Mouse (Mus musculus) left cerebral cortex, postnatal 10 days (tissue): ENCODE data around the gene Cbr1. TPM values are rescaled to one million over a fixed set of nuclear protein-coding genes. Genes with fewer than 3 reads are reported as not detected.
A peak's percentile ranks its signal among the peaks of the same experiment; 100 is the strongest.

Experiments
- DNase-seq, 2 experiments: peaks; one replicate each; pipeline ENCODE4 v3.0.0; 2021 to 2022; ENCODE audit warnings: low spot score in 2 of 2, mixed read lengths in 1 of 2; ENCODE audit errors: extremely low spot score in 1 of 2
- intact Hi-C: fragments of 180-260 bp; cut with DNase I; formaldehyde crosslinking; loops from one replicate; pipeline ENCODE4 v1.15.1; 2025
- total RNA-seq, 2 experiments: library from RNA; stranded (reverse); gene quantifications; 2 replicates each; pipeline ENCODE4 v1.2.3; 2021

The Cbr1 gene
- 10 to 100 TPM; 61.2 to 63.3 TPM for total RNA-seq

- intact Hi-C loops, result no loop called here
- no peak for DNase-seq
Observed at GRCm38 (mm10) chr16:93605553-93605952, at the start of gene Cbr1. Gene Cbr1 (plus strand): TSS chr16:93605853.

DNA sequence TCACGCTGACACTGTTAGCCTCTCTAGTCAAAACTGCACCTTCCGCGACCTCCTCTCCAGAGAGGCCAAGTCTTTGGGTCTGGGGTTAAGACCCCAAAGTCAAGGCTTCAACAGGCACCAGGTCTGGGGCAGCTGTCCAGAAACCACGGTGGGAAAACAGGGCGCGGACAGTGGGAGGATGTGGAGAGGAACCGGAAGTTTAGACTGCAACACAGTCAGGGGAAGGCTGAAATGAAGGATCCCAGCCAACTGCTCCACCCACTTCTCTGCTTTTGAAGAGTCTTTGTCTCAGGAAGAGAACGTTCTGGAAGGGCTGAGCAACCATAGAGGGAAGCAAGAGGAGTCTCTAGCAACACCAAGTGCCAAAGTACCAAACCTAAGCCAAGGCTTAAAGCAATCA lies 48.0 kb upstream of the Cbr1 start:
- intact Hi-C loops, result no loop called here
- DNase-seq, result peak in 1 of 2 experiments; percentile 77

DNA sequence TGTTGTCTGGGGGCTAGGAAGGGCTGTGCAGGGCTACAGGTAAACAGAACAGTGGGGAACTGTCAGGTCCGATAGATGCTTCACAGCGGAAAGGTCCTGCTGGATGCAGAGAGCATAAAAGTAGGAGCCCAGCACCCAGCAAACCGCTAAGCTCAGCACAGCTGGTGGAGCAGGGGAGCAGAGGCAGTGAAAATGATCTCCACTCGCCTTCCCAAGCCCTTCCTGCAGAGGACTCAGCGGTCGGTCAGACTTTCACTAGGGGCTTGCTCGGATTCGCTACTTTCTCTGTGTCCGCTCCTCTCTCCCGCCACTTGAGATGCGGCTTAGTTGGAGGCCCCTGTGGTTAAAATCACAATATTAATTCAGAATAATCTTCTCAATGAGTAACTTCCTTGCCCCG lies 47.2 kb upstream of the Cbr1 start:
- no peak for DNase-seq
- intact Hi-C loops, result no loop called here

DNA sequence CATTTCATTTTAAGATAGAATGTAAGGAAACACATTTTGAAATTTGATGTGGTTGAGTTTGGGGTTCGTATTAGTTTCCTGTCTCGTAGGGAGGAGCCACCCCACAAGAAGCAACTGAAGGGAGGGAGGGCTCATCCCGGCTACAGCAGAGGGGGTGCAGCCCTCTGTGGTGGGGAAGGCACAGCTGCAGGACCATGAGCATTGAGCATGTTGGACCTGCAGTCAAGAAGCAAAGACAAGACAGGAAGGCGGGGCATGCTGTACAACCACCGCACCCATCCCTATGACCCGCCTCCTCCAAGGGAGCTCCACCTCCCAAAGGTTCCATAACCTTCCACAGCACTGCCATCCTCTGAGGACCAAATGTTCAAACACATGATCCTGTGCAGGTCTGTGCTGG lies 33.3 kb upstream of the Cbr1 start:
- DNase-seq, result no peak
- intact Hi-C loops, result loop anchor here (10.0 kb wide), 1 partner anchor 108 kb away; no protein-coding TSS in a partner anchor

DNA sequence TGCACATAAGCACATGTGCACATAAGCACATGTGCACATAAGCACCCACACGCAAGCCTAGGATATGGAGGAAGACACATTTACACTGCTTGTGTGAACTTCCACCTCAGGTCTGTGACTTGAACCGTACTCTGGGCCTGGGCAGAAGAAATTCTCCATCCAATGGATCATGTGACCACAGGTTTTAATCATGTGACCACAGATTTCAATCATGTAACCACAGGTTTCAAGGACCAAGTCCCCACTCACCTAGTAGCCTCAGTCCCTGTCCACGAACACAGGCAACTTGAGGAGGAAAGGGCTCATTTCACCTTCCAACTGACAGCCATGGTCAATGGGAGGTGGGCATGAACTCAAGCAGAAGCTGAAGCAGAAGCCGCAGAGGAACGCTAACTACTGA lies 32.2 kb upstream of the Cbr1 start:
- intact Hi-C loops, result loop anchor here (10.0 kb wide), 1 partner anchor 109 kb away; no protein-coding TSS in a partner anchor
- DNase-seq, result no peak

DNA sequence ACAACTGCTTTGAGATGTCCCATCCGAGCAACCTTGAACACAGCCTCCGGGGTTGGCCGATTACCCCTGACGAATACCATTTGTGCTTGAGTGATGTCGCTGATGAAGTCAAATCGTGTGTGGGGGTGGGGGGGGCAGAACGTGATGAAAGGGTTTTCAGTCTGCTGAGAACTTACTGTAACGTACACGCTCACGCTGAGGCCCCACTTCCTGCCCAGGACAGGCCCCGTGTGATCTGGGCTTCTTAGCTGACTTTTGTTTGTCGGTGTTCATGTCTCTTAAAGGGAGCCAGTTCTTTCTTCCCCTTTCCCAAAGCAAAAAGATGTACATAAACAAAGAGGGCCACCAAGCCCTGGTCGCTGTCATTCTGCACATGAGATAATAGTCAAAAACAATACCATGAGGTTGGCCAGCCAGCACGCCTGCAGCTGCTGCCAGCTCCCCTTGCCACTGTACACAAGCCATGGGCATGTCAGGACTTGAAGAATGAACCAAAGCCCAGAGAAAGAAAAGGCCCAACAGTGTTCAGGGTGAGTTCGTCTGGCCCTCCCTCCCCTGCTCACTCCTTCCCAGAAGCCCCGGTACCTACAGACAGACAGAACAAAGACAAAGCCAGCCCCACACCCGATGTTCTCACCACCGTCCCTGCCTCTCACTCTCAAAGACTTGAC lies 31.0 kb upstream of the Cbr1 start:
- intact Hi-C loops, result loop anchor here (10.0 kb wide), 1 partner anchor 110 kb away; no protein-coding TSS in a partner anchor

DNA sequence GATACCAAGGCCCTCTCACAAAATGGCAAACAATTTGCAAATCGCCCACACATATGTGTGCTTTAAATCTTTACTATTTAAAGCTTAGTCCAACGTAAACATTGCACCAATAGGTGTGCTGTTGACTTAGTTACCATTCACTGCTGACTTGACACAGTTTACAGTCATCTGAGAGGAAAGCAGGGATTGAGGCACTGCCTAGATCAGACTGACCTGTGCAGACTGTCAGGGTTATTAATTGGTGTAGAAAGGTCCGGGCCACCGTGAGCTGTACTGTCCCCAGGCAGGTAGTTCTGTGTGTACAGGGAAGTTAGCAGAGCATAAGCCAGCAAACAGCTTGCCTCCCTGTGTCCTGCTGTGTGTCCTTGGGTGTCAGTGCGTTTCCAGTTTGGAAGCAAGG lies 30.1 kb upstream of the Cbr1 start:
- intact Hi-C loops, result loop anchor here (10.0 kb wide), 1 partner anchor 111 kb away; no protein-coding TSS in a partner anchor
- no peak for DNase-seq

More for the DNA sequence above, 31.0 kb upstream of the Cbr1 start:
- no peak for DNase-seq

GRCm38 (mm10) chr16:93576412-93577082 lies 29.1 kb upstream of the Cbr1 start:
- peak; percentile 69 to 79 for DNase-seq
- intact Hi-C loops, result loop anchor here (10.0 kb wide), 1 partner anchor 112 kb away; no protein-coding TSS in a partner anchor

- DNase-seq, result no peak
- intact Hi-C loops, result loop anchor here (10.0 kb wide), 1 partner anchor 114 kb away; no protein-coding TSS in a partner anchor
Observed at GRCm38 (mm10) chr16:93578346-93579005, 27.2 kb upstream of the Cbr1 start.

DNA sequence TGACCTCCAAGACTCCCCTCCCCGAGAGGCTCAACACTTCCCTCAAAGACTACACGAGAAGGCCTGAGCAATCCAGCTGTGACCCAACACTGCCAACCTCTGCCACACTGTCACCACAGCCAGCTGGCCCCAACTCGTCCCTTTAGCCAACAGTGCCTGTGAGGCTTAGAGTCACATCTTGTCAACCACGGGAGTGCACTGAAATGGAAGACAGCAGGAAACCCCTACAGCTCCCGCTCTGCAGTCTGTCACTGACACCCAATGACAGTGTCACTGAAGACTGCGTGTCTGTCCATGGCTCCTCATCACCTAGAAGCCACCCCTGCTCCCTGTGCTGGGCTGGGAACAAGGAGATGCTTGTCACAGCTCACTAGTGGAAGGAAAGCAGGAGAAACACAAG lies 24.5 kb upstream of the Cbr1 start:
- intact Hi-C loops, result no loop called here
- no peak for DNase-seq

GRCm38 (mm10) chr16:93584976-93585702 lies 20.5 kb upstream of the Cbr1 start:
- DNase-seq, result no peak
- intact Hi-C loops, result no loop called here

DNA sequence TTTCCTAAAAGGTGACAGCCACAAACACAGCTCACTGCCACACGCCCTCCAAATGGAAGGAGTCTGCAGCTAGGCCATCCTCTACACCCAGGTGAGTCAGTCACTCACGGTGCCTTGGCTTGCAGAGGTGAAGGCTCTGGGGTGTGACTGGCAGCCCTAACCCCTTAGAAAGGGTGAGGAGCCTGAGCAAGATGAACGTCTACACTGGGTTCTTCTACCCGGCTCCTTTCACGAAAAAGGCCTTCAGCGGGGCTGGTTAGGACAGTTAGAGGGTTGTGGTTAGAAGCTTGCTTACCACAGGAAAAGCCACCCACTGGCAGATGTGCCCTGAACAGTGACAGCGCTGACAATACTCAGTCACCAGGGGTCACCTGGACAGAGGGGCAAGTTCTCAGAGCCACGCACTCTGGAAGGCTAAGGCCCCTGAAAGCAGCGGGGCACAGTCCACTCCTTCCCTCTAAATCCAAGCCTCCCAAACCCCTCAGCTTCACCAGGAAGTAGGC lies 19.9 kb upstream of the Cbr1 start:
- intact Hi-C loops, result no loop called here
- no peak for DNase-seq

DNA sequence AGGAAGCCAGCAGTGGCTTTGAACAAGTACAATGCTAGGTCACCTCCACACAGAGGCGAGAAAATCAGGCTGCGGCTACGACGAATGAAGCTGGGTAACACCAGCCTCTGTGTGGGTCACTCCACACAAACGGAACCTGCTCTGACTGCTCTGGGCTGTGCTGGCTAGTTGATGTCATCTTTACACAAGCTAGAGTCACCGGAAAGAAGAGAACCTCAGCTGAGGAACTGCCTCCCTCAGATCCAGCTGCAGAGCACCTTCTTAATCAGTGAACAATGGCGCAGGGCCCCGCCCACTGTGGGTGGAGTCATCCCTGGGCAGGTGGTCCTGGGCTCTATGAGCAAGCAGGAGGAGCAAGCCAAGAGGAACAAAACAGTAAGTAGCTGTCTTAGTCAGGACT lies 19.3 kb upstream of the Cbr1 start:
- no peak for DNase-seq
- intact Hi-C loops, result no loop called here

DNA sequence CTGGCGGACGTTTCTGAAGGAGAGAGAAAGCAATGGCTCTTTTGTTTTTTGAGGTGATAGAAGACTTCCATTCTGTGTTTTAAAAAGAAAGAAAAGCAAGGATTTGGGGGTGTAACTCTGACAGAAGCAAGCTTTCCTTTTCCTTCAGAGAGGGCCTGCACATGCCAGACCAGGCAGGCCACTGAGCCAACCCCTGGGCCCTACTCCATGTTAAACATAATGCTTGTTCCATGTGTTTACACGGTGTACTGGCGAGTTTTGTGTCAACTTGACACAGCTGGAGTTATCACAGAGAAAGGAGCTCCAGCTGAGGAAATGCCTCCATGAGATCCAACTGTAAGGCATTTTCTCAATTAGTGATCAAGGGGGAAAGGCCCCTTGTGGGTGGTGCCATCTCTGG lies 17.4 kb upstream of the Cbr1 start:
- intact Hi-C loops, result no loop called here
- DNase-seq, result no peak

DNA sequence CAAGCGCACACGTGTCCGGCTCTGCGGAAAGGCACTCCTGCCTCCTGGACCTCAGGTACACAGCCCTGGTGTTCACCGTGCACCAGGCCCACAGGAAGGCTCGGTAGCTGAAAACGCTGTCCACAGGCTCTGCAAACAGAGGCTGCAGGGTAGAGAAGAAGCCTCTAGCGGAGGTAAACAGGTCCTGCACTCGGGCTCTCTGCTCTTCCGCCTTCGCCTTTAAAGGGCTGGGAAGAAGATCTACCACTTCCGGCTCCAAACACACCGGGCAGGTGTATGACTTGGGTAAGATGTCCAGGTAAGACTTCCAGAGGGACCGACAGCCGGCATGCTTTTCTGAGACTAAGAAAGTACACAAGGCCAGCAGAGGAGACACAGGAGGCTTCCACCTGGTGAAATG lies 14.7 kb upstream of the Cbr1 start:
- intact Hi-C loops, result no loop called here
- no peak for DNase-seq

GRCm38 (mm10) chr16:93591450-93592430 lies 13.9 kb upstream of the Cbr1 start:
- intact Hi-C loops, result no loop called here
- DNase-seq, result no peak

- no peak for DNase-seq
Observed at GRCm38 (mm10) chr16:93592711-93593110, 12.9 kb upstream of the Cbr1 start.

GRCm38 (mm10) chr16:93593406-93593805 lies 12.2 kb upstream of the Cbr1 start:
- intact Hi-C loops, result no loop called here
- no peak for DNase-seq

More at GRCm38 (mm10) chr16:93592711-93593110, 12.9 kb upstream of the Cbr1 start:
- intact Hi-C loops, result no loop called here
